Mouse (Mus musculus): ENCODE results near the gene Thsd7a.

The Thsd7a gene

DNA sequence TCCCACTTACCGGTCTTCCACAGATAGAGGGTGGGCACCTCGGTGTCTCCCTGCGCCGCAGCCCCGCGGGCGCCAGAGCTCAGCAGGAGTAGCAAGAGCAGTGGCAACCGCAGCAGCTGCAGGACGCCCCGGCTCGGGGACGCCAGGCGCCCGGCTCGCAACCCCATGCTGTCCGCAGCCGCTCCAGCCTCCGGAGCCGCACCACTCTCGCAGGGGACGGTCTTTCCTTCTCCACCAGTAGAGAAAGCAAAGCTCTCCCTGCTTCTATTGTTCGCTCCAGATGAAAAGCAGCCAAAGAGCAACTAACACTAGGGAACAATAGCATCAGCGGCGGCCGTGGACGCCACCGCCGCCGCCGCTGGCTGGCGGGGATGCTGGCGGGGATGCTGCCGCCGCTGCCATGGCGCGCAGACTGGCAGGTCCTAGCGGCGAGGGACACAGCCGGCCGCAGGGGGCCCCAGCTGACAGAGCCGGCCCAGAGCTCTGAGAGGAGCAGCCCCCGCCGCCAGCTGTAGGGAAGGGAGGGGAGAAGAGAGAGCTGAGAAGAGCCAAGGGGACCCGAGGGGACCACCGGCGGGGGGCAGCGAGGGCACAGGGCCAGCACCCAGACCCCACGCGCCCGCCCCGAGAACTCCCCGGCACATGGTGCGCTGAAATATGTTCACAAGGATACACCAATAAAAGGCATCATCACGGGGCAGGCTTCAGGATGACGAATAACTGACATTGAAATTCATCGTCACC, at the start of gene Thsd7a:
Gene Thsd7a, minus strand, starts transcription at position 624 of the 744 bp plus-strand sequence.
- DNase-seq (ENCODE audit: low spot score): peak; percentile 26

DNA sequence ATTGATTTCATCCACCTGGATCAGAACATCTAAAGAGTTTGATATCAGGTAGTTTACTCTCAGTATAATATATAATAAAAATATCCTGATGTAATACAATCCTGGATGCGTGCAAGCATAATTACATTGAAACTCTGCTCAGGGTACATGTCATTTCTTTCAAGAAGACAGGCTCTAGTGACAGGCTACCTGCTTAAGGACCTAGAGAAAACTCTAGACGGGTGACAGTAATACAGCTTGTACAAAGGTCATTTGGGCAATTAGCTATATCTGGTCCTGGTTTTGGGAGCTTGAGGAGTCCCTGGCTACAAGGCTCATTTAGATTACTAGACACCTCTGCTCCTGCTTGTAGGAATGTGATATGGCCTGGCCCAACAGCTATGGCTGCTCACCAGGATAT, 37.9 kb upstream of the Thsd7a start:
- no peak for DNase-seq (ENCODE audit: low spot score)

DNA sequence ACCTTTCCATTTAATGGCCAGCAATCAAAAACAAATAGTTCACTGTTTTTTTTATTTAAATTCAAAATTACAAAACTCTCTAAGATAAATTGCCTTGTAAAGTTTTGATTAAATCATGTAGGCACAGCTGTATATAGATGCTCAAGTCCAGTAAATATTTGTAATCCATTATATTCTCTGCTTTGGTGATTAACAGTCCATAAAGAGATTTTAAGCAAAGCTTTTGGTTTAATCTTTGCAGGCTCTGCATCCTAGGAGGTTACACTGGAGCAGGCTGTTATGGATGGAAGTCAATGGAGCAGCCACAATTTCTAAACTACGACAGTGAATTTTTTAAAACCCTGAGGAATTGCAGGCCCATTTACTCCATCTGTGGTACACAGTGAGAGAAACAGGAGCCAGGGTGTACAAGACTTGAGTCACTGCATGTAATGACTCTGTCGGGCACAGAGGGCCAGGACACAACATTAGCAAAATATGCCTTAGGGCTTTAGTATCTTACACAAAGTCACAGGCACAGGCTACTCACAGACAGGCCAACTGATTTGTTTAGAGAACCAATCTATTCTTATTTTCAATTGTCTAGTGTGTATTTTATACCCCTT, 37.3 kb upstream of the Thsd7a start:
- no peak for DNase-seq (ENCODE audit: low spot score)

DNA sequence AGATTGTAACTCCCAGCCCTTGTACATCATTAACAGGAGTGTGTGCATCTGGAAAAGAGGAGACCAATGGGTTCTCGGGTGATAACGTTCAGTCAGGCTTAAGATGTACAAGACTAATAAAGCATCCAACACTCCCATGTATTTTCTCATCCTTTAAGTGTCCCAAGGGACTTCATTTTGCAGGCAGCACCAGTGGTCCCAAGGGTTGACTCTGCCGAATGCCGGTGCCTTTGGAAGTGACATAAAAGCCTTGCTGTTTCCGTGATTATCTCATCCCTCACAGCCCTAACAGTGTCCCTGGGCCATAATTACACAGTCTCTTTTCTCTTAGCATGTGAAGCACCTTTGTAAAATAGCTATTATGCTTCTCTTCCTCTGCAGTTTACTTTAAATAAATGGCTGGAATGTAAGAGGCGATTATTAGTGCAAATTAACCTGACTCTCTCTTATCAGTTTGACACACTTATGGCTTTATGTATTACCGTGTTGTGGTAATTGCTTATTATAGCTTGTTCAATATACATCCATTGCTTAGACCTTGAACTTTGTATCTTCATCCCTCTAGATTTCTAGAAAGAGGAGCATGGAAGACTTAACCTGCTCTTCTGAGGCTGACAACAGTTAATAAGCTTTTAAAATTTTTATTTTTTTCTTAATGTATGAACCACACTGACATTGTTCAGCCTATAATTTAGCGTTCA, 35.9 kb upstream of the Thsd7a start:
- DNase-seq (ENCODE audit: low spot score): no peak

DNA sequence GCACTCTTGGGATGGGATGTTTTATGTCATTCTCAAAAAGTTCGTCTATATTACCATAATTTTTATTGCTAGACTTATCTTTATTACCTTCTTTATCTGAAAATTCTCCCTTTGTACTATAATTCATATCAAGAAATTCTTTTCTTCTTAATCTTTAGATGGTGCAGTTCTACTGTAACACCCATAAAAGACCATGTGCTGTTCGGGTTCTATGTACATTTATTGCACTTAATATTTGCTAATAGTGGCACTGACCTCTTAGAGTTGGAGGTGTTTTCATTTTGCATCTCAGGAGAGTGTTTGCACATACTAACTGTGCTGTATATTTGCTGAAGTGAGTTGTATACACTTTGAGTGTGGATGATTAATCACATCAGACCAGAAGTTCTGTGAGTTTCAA, 23.6 kb upstream of the Thsd7a start:
- DNase-seq (ENCODE audit: low spot score): no peak

DNA sequence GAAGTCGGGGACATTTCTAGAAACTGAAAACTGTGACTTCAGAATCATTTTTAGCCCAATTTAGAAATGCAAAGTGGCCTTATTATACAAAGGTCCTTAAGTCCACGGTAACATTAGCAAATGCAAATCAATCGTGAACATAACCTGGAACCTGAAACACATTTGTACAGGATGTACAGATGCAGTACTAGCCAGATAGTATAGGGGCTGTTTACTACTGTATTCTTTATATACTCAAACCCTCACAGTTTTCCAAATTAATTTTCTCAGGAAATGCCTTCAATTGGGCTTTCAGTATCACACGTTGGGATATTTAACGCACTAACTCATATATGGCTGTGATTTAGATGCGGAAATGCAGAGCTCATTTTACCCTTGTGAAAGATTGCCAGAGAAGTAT, 16.0 kb upstream of the Thsd7a start:
- DNase-seq (ENCODE audit: low spot score): no peak

DNA sequence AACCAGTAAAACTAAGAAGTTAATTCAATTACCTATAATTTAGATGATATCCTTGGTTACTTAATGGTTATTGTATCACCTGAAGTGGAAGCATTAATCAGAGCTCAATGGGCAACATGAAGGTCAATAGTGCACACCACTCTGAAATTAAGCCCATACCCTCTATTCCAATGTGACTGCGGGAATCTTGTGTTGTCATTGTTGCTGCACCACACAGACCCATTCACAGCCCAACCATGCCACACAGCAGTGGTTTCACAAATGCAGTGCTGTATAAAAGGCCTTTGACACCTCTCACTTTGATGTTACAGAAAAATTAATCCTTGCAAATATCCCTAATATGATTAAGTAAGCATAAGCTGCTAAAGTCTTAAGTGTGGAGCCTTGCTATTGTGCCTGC, 15.4 kb upstream of the Thsd7a start:
- no peak for DNase-seq (ENCODE audit: low spot score)

DNA sequence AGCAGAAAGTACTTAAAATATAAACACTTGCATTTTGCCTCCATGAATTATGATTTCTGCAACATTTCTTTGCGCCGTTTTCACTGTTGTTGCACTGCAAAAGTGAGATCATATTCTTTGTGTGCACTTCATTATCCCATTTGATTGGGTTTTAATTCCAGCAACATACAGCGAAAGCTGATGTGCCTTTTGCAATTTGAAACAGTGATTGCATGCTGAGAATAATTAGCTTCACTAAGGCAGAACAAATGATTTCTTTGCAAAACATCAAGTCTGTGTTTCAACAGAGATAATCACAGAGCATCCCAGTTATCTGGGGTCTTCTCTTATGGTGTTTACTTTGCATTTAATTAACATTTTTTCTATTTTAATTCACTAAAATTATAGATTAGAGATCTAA, 14.6 kb upstream of the Thsd7a start:
- DNase-seq (ENCODE audit: low spot score): no peak

DNA sequence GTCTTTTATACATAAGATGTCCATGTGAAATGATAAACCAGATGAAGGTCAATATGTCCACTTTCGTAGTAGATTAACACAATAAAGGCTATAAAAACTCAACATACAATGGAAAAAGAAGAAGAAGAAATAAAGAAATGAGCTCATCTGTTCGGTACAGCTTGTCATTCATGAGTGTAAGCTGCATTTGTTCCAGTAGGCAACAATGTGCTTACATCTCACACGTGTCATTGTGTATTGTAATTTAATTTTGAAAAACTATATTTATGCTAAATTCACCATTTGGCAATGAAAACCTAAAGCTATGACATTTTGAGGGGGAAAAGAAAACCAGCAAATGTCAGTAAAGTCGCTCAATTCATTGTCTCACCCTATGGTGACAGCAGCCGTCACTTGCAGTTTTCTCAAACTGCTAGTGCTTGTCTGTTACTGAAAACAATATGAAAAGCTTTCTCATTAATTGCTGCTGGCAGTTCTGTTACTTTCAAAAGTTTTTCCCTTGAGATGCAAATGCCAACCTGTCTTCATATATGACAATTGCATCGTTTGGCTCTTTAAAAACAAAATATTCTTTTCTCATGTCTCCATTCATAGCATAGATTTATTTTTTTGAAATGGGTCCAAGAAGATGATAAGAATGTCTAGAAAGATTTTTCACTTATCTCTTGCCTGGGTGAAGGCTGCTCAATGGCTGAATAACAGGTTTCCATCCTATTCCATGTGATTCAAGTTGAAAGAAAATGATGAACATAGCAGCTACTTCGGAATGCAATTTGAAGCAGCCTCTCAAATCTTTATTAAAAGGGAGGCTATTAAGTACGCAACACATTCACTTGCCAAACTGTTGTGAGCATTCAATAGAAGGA, 10.4 kb upstream of the Thsd7a start:
- DNase-seq (ENCODE audit: low spot score): no peak

DNA sequence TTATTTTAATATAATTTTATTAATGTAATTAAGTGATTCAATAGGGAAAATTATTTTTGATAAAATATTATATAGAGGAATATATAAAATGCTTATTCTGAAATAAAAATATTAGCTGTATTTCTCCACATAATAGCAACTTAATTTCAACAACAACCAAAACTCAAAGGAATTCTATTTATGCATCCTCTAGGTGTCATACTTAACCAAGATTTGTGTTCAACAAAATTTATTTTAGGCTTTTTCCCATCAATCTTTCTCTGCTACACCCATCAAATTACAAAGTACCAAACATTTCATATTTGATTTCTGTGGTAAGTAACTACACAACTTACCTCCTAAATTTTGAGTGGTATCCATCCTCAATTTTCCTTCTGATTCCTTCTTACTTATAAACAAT, 3.1 kb upstream of the Thsd7a start:
- no peak for DNase-seq (ENCODE audit: low spot score)

DNA sequence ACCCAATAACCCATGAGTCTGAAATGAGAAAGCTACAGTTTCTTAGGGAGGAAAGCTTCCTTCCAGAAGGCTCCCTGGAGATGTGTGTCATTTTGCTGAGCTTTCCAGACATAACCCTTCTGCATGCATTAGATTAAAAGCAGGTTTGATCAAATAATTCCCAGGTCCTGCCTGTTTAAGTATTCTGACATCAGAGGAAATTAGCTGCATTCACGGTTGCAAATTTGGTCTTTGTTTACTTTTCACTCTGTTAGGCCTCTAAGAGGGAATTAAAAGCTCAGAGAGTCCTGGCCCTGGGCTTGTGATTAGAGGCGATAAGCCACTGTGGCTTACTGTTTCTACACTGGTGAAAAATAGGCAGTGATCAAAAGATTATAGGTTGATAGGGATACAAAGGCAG, 1.2 kb upstream of the Thsd7a start:
- no peak for DNase-seq (ENCODE audit: low spot score)

DNA sequence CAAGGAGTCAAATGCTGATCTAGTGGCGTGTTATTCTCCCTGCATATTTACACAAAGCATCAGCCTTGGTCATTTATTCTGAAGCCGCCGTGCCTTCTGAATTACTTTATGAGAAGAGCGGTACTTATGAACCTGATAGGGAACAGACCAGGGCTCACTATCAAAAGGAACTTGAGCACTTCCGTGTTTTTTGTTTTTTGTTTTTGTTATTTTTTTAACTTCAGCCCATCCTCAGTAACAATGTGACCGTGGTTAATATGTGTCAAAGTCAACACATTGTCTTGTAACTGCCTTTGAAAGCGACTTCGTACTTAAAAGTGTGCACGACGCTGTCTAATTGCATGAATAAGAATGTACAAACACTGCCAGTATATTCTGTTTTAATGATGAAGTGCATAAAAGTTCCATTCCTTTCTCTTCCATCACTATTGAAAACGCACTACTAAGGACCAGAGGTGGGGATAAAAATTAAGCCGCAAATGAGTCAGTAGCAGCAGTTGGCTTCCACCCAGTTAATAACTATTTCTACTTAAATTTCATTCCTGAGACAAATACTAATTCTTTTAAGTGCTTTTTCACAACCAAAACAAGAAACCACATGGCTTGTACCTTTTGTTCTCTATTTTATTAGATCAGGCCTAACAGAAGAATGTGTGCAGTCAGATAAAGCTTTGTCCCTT, 461 bp upstream of the Thsd7a start:
- DNase-seq (ENCODE audit: low spot score): no peak

DNA sequence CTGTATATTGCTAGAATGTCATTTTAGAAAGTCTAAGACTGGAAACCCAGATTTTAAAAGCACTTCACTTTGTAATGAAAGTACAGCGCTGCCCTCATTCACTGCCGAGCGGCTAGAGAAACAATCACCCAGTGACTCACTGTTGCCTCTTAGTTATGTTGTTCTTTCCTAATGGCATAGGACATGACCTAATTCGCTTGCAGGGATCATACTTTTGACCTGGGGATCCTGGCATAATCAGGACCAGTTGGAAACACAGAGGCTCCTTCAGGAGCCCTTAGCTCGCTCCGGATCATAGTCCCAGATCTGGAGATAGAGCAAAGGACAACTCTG, 790 bp downstream of the Thsd7a start:
- no peak for DNase-seq (ENCODE audit: low spot score)

DNA sequence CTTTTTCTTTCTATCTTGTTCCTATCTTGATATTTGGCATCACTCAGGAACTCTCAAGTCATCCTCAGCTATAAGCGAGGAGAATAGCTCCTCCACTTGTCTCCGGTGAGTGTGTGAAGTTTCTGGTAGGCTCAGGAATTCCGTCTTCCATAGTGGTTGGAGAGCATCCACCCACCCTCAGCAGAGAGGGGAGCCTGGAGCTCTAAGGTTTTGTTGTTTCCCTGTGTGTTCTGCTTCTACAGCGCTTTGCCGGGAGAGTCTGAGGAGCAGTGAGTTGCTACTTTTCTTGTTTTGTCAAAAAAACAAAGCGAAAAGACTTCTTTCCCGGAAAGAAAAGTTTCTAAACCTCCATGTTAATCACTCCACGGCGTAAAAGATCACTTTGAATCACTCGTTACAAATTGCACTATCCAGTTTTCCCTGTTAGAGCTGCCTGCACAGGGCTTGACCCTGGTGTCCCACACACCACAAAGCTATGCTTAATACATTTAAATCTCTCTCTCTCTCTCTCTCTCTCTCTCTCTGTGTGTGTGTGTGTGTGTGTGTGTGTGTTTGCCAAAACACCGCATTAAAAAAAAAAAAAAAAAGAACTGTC, 1.3 kb downstream of the Thsd7a start:
- DNase-seq (ENCODE audit: low spot score): no peak

DNA sequence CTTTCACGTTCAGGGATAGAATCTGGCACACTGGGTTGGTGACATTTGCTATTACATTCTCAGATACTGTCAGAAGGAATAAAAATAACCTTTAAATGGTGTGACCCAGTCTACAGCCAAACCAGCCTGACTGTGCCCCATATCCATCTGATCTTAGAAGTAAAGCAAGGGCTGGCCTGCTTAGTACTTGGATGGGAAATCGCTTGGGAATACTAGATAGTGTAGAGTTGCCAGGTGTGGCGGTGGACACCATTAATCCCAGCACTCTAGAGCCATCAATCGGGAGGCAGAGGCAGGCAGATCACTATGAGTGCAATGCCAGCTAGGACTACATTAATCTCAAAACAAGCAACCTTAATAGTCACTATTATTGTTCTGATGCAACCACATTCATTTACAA, 6.4 kb downstream of the Thsd7a start:
- DNase-seq (ENCODE audit: low spot score): no peak

DNA sequence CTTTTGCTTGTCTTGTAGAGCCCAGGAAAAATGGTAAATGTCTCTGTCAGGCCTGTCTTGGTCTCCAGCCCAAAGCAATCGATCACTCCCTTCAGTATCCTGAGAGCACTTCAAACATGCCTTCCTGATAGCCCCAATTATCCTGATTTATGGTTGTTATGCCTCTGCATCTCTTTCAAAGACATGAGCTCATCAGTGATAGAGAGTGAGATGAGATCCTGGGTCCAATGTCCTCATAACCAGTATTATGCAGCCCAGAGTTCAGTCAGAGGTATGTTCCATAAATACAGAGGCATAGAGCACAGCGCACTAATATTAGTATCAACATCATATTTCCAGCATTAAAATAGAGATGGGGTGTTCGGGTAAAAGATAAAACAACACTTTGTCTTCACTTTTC, 15.3 kb downstream of the Thsd7a start:
- no peak for DNase-seq (ENCODE audit: low spot score)

DNA sequence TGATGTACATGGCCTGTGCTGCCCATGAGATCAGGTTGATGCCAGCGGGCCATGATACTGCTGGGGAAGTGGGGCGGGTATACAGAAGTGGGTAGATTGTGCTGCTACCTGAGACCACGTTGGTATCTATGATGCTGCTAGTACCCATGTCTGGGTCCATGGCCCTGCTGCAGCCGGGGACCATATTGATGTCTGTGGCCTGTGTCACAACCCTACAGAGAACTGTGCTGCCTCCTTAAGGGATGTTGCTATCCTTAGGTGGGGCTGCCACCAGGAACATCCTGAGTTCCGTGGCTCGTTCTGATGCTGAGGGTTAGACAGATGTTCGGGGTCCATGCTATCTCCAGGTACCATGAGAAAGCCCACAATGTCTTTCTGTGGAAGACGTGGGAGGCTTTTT, 33.1 kb downstream of the Thsd7a start:
- no peak for DNase-seq (ENCODE audit: low spot score)

DNA sequence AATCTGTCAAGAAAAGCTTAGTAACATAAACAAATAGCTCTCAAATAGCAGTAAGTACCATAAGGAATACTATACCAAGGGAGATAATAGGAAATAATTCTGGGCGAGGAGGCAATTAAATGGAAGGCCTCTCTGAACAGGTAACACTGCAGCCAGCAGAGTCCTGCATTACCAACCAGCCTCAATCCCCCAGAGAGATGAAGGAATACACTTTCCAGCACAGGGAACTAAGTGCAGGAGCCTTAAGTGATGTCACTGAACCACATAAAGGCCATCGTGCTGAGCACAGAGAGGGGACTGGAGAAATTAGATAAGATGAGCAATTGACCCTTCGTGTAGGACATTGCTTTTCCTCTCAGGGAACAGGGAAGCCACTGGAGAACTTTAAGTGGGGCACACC, 36.6 kb downstream of the Thsd7a start:
- DNase-seq (ENCODE audit: low spot score): no peak

DNA sequence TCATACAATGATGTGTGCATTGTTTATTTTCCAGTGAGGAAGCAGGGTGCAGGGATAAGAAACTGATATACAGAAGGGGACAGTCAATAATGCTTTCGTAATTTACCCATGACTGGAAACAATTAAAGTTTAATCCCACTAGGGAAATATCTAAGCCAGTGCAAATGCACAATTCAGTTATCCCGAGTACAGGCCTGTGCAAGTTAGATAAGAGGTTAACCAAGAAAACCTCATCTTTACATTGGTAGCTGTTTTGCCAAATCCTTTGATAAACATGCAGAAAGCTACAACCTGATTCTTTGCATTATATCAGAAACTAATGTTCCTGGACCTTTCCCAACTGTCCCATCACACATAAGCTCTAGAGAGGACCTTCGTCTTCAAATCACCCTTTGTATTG, 46.3 kb downstream of the Thsd7a start:
- no peak for DNase-seq (ENCODE audit: low spot score)

DNA sequence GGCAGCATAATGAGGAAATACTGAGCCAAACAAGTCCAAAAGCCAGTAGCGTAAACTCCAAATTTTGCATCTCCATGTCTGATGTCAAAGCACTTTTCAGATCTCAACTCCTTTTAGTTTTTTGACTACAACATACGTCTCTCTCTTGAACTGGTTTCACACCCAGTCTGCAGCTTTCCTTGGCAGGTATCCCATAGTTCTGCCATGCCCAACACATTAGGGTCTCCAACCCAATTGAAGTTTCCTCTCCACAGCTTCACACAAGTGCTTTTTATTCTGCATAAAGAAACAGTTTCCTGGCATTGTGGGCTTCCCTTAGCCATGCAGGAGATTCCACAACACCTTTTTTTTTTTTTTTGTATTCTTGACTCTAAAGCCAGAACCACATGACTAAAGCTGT, 50.1 kb downstream of the Thsd7a start:
- no peak for DNase-seq (ENCODE audit: low spot score)

DNA sequence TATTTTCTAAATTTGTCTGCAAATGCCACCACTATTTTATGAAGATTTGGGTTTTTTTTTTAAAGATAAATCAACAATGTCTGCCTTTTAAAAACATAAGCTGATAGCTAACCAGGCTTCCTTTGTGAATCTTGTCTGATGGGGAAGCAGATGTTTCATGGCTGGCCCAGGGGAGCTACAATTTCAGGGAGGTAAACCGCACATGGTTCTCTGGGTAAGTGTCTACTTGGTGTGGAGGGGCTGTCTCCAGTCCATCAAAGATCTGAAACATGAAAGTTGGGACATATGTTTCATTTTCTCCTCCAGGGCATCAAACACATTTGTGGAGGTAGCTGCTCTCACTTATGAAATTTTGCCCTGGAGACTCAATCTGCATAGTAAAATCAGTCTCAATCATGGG, 55.5 kb downstream of the Thsd7a start:
- no peak for DNase-seq (ENCODE audit: low spot score)

DNA sequence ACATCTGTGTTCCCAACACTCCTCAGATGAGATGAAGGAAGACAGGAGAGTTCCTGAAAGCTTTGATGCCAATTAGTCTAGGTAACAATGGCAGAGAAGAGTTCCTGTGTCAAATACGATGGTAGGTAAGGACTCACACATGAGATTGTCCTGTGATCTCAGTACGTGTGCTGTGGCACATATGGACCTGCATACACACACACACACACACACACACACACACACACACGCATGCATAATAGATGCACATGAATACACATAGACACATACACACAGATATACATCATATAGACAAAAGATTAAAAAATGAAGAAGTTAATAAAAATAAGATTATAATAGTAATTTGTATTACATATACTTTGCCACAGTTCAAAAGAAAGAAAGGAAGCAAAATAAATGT, 56.0 kb downstream of the Thsd7a start:
- DNase-seq (ENCODE audit: low spot score): no peak
